Mouse (Mus musculus) ES-E14 (cell line): ENCODE measurements around the gene Btg2.

Experiments used
- CHD2 ChIP-seq: IDR thresholded peaks from 2 replicates; pipeline ENCODE4 v1.6.1; 2014; ENCODE audit warnings: mild to moderate bottlenecking, low read depth, low read length, inconsistent platforms
- MAFK ChIP-seq: IDR thresholded peaks from 2 replicates; pipeline ENCODE4 v1.6.1; 2014; ENCODE audit warnings: mild to moderate bottlenecking, low read depth, low read length, inconsistent platforms; ENCODE audit not compliant: insufficient read depth
- ZC3H11A ChIP-seq: IDR thresholded peaks from 2 replicates; pipeline ENCODE4 v1.6.1; 2012; ENCODE audit warnings: low read depth, mild to moderate bottlenecking, inconsistent platforms, low read length, borderline replicate concordance
- ZNF384 ChIP-seq: IDR thresholded peaks from 2 replicates; pipeline ENCODE4 v1.6.1; 2012; ENCODE audit warnings: low read depth, low read length, inconsistent platforms

DNA sequence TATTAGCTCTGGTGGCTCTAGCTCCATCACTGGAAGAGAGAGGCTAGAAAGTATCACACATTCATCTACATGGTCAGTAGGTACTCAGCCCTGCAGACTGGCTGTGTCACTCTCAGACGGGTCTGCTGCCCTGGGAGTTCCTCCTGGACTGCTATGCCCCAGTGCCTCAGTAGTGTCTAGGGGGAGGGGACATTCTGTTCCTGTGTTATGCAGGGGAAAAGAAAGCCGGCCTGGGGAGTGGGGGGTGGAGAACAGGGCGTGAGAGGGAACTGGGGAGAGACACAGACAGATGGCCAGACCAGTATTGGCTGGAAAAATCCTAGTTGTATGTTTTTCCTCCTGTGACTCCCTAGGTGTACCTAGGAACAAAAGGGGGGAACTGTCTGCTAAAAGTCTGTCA, 7.1 kb upstream of the Btg2 start:
- TF ChIP-seq ZC3H11A (no peak), CHD2 (no peak), ZNF384 (no peak), MAFK (no peak)
